Mouse (Mus musculus) G1E (cell line): Measurements from ENCODE around the gene C4b.

Source experiments
- CTCF ChIP-seq: IDR thresholded peaks from 2 replicates; pipeline ENCODE4 v1.5.1; 2012; ENCODE audit warnings: low read depth, low read length, inconsistent platforms, mixed read lengths
- GATA1 ChIP-seq: IDR thresholded peaks from 2 replicates; pipeline ENCODE4 v1.6.1; 2012; ENCODE audit warnings: borderline replicate concordance, low read length, inconsistent platforms, mixed read lengths
- GATA2 ChIP-seq: IDR thresholded peaks from 2 replicates; pipeline ENCODE4 v1.6.1; 2012; ENCODE audit warnings: low read depth, low read length, inconsistent platforms, borderline replicate concordance
- POLR2AphosphoS5 ChIP-seq: IDR thresholded peaks from 2 replicates; pipeline ENCODE4 v1.6.1; 2012; ENCODE audit warnings: low read depth, low read length, inconsistent platforms; ENCODE audit not compliant: insufficient replicate concordance
- TAL1 ChIP-seq: conservative IDR thresholded peaks from 2 replicates; pipeline ENCODE4 v1.6.1; 2012; ENCODE audit warnings: low read depth, low read length, inconsistent platforms, mixed read lengths

DNA sequence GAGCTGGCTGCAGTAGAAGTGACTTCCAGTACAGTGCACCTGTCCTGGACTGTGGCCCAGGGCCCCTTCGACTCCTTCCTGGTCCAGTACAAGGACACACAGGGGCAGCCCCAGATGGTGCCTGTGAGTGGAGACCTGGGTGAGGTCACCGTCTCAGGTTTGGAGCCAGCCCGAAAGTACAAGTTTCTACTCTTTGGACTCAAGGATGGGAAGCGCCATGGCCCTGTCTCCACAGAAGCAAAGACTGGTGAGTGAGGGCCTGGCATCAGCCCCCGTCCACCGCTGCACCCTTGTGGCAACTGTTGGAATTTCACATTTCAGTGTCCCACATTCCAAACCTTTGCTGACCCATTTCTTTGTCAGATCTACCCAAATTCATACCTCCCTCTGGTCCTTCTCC, 30.7 kb downstream of the C4b start:
- TF ChIP-seq CTCF (no peak), GATA1 (no peak), TAL1 (no peak), GATA2 (no peak), POLR2AphosphoS5 (no peak)
